Mouse (Mus musculus) frontal cortex, postnatal 25 days (tissue): ENCODE measurements around the gene Kdm6b.
A peak's percentile ranks its signal among the peaks of the same experiment; 100 is the strongest.

Experiments
- DNase-seq, 2 experiments: peaks; one replicate each; pipeline ENCODE4 v3.0.0; 2022; ENCODE audit warnings: low spot score in 2 of 2

The Kdm6b gene

DNA sequence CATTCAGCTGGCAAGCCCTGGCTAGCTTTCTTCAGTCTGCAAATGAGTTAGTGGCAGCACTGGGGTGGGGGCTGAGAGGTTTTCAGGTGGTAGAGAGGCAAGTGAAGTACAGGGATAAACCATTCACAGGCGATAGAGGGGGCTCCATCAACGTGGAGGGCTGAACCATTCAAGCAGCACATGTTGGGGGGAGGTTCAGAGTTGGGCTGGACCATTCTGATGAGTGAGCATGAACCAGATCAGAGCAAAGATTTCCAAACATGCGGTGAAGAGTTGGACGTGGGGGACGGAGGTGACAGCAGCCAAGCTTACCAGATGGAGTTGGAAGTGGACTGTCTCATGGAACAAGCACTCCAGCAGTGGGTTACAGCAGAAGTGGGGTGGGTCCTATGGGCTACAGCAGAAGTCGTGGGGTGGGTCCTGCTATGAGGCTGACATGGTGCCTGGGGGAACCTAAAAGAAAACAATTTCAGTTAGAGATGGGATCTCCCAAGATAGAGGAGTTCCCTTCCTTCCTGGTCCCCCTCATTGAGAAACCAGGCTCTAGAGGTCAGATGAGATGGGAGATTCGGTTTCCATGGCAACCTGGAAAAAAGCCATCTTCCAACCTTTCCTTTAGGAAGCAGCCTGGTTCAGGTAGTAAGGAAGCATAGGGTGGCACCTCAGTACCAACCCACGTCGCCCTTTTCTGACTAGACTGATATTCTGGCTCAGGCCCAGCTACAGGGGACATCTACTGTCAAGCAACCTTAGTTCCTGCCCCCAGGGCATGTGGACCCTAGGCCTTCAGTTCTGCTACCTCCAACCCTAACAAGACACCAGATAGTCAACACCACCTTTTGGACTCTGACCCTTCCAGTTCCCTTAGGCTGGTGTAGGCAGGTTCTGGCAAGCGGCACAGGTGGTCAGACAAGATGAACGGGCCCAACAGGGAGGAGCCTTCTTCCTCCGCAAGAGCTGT lies at the start of gene Kdm6b:
Kdm6b (minus strand) TSS at position 455 of the 961 bp plus-strand sequence.
- peak in 1 of 2 experiments; percentile 22 for DNase-seq

DNA sequence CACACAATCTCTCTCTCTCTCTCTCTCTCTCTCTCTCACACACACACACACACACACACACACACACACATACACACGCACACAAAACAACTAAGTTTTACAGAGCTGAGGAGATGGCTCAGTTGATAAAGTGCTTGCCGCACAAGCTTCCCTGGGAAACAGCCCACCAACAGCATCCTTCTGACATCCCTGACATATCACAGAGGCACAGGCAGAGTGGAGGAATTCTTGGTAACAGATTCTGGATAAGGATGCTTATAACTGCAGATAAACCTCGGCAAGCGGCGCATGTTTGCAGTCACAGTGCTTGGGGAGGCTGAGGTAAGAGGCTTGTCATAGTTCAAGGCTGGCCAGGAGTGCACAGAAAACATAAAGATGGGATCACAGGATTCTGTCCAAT lies 48.1 kb upstream of the Kdm6b start:
- DNase-seq = no peak

DNA sequence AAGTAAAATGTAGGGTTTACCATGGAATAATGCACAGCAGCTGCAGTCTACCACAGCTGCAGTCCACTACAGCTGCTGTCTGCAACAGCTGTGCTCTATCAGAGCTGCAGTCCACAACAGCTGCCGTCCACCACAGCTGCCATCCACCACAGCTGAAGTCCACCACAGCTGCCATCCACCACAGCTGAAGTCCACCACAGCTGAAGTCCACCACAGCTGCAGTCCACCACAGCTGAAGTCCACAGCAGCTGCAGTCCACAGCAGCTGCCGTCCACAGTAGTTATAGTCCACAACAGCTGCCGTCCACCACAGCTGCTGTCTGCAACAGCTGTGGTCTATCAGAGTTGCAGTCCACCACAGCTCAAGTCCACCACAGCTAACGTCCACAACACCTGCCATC lies 46.4 kb upstream of the Kdm6b start:
- no peak for DNase-seq

DNA sequence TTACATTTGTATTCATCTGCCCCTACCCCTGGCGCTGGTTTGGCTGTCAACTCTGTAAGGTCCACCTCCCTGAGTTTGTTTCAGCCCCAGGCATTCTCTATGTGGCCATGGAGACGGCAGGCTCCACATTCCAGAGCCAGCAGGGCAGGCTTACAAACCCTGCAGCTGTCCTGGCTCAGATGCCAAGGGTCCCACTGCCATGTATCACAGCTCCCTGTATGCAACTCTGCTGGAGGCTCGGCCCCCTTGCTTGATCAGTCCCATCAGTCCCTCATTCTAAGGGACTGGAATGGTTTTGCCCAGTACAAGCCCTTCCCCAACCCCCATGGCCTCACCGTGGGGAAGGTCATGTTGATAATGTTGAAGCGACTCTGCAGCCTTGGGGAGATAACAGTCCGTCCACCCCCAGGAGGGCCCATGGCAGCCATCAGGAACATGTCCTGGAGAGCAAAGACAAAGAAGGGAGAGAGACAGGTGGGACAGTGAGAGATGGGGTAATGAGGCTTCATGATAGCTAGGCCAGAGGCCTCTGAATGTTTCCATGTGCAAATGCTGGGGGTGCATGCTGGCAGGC lies 43.6 kb upstream of the Kdm6b start:
- DNase-seq = no peak

DNA sequence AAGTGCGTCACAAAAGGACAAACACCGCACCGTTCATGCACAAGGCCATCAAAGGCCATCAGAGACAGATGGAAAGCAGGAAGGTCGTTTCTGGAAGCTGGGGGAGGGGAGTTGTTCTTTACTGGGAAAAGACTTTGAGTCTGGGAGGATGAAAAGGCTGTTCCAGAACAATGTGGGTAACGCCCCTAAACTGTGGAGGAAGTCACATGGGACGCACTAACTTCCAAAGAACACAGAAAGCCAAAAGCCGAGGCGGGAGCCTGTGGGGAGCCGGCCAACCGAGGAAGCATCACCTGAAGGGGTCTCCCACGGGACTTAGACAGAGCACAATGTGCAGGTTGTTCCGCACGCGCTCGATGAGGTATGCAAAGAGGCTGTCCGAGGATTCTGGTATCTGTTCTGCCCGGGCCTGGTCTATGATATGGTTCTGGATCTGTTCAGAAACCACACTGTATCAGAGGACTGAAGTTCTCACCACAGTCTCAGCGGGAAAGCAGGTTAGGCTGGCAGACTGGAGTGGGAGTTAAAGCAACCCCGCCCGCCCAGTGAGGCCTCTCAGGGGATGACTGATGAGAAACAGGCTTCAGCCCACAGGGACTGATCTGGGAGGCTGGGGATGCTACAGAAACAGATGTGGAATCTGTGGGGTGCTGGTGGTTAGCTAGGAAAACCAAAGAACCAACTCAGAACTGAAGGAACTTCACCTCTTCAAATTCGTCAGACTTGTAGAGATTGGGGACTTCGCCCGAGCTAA lies 38.8 kb upstream of the Kdm6b start:
- no peak for DNase-seq

DNA sequence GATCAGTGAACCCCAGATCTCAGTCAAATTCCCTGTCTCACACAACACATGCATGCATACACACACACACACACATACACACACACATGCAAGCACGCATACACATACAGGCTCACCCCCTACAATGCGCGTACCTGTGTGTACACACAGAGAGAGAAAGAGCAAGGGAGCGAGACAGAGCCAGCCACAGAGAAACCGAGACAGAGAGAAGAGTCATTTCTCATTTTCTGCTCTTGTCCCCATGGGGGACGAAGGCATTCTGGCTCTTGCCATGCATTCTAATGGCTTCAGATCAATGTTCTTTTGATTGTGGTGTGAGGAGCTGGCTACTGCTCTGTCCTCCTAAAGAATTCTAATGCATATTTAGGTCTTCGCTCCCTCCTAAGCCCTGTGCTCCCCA lies 33.8 kb upstream of the Kdm6b start:
- DNase-seq = no peak

DNA sequence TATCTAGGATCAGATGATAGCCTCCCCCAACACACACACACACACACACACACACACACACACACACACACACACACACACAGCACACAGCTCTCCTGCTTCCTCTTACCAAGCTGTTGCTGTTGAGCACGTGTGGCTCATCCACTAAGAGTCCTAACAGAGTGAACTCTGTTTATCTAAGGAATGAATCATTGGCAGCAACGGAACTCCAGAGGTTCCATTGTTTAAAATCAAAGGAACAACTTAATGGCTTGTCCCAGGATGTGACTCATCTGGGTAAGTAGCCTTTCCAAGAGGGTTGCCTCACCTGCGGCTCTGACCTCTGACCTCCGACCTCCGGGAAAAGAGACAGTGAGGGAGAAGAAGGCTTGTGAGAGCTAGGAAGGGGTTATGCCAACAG lies 29.9 kb upstream of the Kdm6b start:
- DNase-seq = no peak

DNA sequence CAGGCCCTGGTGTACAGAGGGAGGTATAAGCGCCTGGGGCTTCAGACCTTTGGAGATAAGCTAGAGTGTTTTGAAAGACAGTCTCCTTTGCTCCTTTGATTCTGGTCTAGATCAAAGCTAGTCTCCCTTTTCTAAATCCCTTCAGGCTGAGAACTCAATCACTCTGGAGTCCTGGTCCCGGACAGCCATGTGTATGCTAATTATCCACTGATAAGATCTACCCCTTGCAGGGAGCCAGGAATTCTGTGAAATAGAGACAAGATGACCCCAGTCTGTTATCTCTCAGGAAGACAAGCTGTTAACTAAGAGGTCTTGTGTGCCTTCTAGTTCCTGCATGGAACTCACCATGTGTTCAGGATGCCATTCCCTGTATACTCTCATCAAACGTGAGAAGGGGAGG lies 23.8 kb upstream of the Kdm6b start:
- no peak for DNase-seq

DNA sequence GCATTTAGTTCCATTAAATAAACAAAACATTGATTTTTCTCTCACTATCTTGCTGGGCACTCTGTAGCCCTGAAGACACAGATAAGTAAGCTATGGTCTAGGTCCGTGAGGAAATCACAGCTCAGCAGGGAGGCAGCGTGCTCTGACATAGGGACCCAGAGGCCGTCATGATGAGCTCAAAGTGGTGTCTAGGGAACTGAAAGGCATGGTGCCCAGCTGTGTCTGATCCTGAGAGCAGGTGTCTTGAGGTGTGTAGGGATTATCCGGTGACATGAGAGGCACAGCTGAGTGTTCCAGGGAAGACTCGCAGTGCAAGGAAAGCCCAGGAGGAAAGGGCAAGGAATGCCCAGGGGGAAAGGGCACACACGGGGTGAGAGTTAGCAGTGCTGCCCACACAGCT lies 19.7 kb upstream of the Kdm6b start:
- no peak for DNase-seq

DNA sequence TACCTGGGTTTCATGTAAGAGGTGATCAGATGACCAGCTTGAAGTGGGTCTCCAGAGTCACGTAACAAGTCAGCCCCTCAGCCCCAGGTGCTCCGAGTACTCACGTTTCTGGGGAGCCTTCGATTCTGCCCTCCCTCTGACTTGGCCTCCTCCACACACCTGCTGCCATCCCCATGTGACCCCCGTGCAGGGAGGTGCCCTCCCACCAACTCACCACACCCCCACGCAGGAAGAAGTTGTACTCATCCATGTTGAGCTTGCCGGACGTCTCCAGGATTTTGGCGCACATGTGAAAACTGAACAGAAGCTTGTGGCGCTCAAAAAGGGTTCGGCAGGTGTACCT lies 19.1 kb upstream of the Kdm6b start:
- DNase-seq = no peak

DNA sequence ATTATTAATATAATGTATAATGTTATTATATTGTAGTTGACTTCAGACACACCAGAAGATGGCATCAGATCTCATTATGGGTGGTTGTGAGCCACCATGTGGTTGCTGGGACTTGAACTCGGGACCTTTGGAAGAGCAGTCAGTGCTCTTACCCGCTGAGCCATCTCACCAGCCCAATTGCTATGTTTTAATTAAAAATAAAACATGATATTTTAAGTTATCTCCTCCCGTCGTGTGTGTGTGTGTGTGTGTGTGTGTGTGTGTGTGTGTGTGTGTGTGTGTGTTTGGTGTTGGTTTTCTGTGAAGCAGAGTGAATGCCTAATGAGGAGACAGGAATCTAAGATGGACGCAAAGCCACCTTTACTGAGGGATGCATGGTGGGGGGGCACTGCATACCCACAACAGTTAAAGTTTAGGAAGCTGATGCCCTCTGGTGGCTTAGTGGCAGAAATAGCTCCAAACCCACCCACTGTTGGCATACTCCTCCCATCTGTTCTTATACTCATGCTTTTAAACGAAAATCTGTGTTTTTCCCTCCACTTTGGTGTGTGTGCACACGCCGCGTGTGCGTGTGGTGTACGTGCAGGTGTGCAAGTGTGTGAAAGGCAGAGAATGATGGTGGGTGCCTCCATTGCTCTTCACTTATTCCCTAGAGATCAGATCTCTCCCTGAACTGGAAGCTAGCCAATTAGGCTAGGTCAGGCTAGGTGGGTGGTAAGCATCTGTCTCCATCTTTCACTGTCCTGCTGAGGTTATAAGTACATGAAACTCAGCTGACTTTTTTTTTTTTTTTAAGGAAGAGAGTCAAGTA lies 18.6 kb upstream of the Kdm6b start:
- DNase-seq = peak in 1 of 2 experiments; percentile 62

DNA sequence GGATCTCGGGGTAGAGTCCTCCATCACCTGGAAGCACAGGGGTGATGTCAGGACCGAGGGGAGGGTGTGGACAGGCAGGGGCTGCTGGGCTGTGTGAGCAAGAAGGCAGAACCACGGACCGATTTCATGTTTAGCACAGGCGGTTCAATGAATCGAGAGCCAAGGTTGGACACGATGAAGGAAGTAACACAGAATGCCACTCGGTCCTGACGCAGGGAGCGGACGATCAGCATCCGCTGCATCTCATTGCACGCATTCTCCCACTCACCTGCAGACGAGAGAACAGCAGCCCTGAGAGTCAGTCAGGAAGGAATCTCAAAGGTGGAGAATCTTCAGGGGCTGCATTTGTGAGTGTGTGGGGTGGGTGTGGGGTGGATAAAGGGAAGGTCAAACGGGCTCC lies 17.2 kb upstream of the Kdm6b start:
- no peak for DNase-seq

DNA sequence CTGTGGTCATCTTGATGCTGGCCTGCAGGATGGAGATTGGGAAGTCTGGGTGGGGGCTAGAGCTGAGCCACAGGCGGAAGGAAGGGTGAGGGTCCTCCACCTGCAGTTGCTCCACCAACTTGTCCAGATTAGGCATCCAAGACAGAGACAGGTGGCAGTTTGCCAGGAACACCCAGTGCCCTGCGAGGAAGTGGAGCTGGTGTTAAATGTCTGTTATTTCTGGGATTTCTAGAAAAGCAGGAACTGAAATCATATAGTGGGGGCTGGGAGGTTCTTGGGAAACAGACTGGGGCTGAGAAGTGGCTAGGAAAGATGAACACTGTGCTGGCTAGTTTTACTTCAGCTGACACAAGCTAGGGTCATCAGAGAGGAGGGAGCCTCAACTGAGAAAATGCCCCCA lies 15.8 kb upstream of the Kdm6b start:
- DNase-seq = no peak

DNA sequence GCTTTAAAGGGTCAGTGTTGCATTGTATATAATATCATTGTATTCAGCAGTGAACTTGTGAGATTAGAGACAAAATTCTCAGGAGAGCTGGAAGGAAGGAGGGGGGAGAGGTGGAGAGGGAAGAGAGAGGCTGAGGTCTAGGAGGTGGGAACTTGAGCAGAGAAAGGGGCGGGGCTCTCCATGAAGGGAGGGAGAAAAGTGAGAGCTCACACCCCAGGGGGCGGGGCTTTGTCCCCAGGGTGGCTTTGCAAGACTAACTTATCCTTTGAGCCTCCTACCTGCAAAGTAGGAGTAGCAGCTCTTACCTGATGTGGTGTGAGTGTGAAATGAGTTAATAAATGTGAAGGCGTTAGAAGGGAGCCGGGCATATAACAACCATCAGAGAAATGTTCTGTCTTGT lies 15.3 kb upstream of the Kdm6b start:
- DNase-seq = no peak

DNA sequence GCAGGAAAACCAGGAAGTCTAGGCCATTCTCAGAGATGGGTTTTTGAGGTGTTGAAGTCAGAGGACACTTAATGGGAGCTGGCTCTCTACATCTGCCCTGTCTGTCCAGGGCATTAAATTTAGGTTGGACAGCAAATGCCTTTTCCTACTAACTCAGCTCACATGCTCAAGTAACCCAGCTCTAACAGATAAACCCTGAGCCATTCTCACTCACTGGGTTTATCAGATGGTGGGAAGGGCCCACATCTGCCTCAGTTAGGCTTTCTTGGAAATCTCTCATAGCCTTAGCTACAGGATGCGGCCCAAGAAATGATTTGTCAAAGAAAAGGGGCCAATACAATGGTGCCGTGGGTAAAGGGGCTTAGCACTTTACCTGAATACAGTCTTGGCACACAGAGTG lies 12.8 kb upstream of the Kdm6b start:
- no peak for DNase-seq

DNA sequence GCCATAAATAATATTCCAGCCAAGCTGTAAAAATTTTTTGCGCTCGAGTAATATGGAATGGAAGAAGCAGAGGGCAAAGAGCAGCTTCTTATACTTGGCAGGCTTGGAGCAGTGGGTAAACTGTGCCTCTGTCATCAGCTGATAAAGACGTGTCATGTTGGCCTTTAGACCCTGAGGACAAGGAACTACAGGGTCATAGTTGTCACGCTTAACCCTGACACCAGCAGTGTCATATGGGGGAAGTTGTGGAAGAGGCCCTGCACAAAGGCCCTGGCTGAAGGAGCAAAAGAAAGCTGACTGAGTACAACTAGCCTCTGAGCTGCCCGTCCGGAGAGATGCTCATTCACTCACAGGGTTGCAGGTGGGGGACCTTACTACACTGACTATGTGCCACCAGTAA lies 10.4 kb upstream of the Kdm6b start:
- no peak for DNase-seq

DNA sequence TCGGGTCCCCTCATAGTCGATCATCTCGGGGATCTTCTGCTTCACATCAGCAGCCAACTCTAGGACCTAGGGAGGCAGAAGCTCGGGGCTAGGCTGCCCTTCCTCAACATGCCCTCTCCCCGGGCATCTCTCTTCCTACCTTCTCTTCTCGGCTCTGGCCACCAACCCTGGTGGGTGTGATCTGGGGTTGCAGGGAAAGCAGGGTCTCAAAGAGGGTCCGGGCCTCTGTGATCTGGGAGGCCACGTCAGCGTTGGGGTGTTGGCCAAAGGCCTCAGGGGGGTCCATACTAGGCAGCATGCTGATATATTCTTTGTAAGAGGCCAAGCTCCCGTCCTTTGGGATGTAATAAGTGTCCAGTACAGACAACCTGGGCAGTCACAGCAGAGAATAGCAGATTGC lies 9.4 kb upstream of the Kdm6b start:
- no peak for DNase-seq

DNA sequence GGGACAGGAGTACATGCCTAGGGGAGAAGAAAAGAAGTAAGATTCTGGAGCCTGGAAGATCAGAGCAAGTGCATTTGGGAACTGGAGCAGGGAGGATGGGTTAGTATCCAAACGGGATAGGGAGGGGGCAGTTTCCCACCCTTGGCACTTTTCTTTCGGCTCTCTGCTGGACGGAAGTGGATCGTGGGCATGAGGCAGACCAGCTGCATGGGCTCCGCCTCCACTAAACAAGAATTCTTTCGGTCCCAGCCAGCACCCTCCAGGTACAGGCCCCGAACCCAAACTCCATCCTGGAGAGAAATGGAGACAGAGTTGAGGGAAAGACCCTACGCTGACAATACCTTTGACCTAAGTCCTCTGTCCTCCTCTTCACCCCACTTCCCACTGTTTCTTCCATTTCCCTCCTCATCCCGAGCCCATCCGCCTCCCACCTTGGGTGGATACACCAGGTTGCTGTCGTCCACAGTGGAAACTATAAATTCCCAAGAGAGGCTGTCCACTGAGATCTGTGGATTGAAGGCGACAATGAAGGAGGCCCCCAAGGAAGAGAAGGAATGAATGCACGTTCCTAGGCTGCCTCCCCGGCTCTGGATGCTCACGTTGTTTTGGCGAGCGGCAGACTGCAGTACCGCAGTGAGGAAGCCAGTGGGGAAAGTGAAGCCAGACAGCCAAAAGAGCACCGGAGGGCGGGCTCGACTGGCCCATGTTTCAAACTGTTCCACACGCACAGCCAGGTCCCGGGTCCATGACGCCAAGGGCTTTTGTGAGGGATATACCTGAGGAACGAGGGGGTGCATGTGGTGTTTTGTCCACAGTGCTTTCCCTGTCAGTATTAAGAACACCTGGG lies 7.9 kb upstream of the Kdm6b start:
- no peak for DNase-seq

DNA sequence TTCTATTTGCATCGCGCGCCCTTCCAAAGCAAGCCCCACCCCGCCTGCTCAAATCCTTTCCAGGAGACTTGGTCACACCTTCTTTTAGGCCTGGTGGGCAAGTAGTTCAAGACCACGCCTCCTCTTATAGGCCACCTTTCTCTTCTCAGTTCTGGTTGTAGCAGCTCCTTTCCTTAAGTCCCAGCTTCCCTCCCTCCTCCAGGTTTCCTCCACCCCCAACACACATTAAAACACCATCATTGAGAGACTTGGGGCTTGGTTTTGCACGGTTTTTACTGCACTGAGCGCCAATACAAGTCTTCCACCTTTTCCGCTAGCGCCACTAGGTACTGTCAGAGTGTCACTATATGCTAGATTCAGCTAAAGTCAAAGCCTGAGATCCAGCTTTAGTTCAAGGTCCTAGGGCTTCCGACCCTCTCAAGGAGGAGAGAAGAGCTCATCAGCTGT lies 7.1 kb upstream of the Kdm6b start:
- no peak for DNase-seq

DNA sequence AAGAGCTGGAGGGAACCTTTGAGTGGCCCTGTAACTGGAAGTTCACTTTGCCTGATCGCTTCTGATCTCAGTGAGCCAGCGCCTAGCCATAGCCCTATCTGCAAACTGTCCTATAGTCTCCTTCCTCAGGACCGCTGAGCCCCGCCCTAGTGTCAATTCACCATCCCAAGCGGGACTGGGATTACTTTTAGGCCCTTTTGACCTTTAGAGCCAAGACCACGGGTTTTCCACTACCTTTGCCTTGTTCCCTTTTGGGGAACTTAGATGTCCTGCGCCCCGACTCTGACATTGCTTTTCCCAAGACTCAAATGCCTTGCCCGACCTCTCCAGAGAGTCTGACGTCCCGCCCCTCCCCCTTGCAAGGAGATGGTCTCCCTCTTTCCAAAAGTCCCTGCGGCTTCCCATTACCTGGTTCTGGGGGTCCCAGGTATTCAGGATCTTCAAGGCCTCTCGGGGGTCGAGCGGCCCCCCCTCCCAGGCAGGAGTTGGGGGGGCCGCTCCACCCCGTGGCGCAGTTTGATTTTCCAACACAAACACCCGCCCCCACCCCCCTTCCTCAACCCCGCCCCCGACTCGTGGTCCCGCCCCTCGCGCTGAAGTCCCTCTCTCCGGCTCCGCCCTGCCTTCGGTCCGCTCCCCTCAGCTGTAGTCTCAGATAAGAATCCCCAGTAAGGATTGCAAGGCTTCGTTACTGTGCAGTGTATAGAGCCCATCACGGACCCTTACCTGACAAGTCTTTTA lies 6.5 kb upstream of the Kdm6b start:
- DNase-seq = no peak
